21 mouse cellular contexts compared by ENCODE assay signal in genomic region chr1:184261385-184261727, GRCm38 (mm10).
DNase-seq lines count a peak whose midpoint lies in the region; ATAC-seq and TF ChIP-seq lines count a peak whose summit lies in the region.
"Had no signal": no experiment of that assay in that cellular context is flagged by ENCODE, and none has a peak within 500 bp of the region (broad histone marks: within the 10 kb centered on the region; RNA-seq: fewer than 3 reads in every experiment).

No protein-coding gene starts in this region.

- no peak for DNase-seq in gastrocnemius, adult 2 months
- no peak for DNase-seq in gastrocnemius, postnatal 25 days
- DNase-seq in Muller cell, postnatal 12 days (ENCODE audit: inconsistent ontology term) = peak; percentile 3
- DNase-seq in cerebellum, postnatal 25 days = no peak
- DNase-seq in embryo, embryonic 9.5 days (ENCODE audit: extremely low spot score) = no peak
- DNase-seq: adrenal gland, postnatal 14 days; cerebellum, adult 2 months; cerebellum, postnatal 10 days; embryo, embryonic 11 days had no signal

- no peak overlapping the region for H3K4me3 ChIP-seq in gastrocnemius, adult 2 months
- H3K4me3 ChIP-seq in C2C12 (ENCODE audit: insufficient read depth, poor library complexity, severe bottlenecking) = no peak overlapping the region
- H3K4me3 ChIP-seq: embryonic facial prominence, embryonic 13.5 days; erythroblast, embryonic 14.5 days; forebrain, embryonic 10.5 days; heart, adult 2 months; heart, embryonic 12.5 days; hindbrain, embryonic 10.5 days; hindbrain, embryonic 15.5 days had no signal

- peak; percentile 29 for ATAC-seq in inflammation-experienced regulatory T-cells, adult 6 months
- ATAC-seq: forebrain, embryonic 14.5 days; intestine, postnatal 0 days had no signal

- TF ChIP-seq CTCF in gastrocnemius, adult 2 months (IDR thresholded peaks at IDR 0.05) = no peak
- no peak for TF ChIP-seq CTCF in C2C12 (IDR thresholded peaks at IDR 0.05; ENCODE audit: control insufficient read depth, insufficient read depth, insufficient read length)

- no peaks in the 10 kb centered on the region for H3K36me3 ChIP-seq in C2C12 (ENCODE audit: control insufficient read depth, insufficient read depth)
- H3K36me3 ChIP-seq: embryonic facial prominence, embryonic 13.5 days; forebrain, embryonic 10.5 days; G1E; heart, embryonic 12.5 days; hindbrain, embryonic 10.5 days; hindbrain, embryonic 15.5 days had no signal

- no peaks in the 10 kb centered on the region for H3K79me2 ChIP-seq in C2C12 (ENCODE audit: control insufficient read depth, insufficient read depth)

- H3ac ChIP-seq in C2C12 (ENCODE audit: control insufficient read depth, insufficient read length, low read depth) = no peak overlapping the region

- intact Hi-C loops in gastrocnemius, adult 2 months (cut with DNase I) = loop anchor here (5.0 kb wide), 1 partner anchor 186 kb away; no protein-coding TSS in a partner anchor

- H3K79me3 ChIP-seq in C2C12 (ENCODE audit: low read depth) = no peaks in the 10 kb centered on the region

- H3K27ac ChIP-seq in gastrocnemius, adult 2 months = peak overlapping the region; percentile 53; the same call in 1 of the 2 replicates
- H3K27ac ChIP-seq: embryonic facial prominence, embryonic 13.5 days; forebrain, embryonic 10.5 days; heart, adult 2 months; hindbrain, embryonic 10.5 days; hindbrain, embryonic 15.5 days had no signal

- no peaks in the 10 kb centered on the region for H3K27me3 ChIP-seq in C2C12 (ENCODE audit: control insufficient read depth, insufficient read depth, insufficient read length)

TF ChIP-seq in C2C12, 6 proteins besides CTCF, POLR2A, EP300 and RAD21:
- TF ChIP-seq MYOD1 (IDR thresholded peaks at IDR 0.05; ENCODE audit: control insufficient read depth, insufficient read length, low read depth) = peak; percentile 0
- no peak for TF ChIP-seq MYOG (IDR thresholded peaks at IDR 0.05; ENCODE audit: control insufficient read depth, extremely low read depth, insufficient read length)
